Mouse (Mus musculus) intestine, postnatal 0 days (tissue): Measurements from ENCODE around the gene Anks6. TPM values are rescaled to one million over a fixed set of nuclear protein-coding genes. Genes with fewer than 3 reads are reported as not detected.
"Not testable (repeated sequence)": the region's sequence is repeated elsewhere in the genome, so short reads cannot be mapped to it uniquely, and the experiment has no call there.

Source experiments
- ATAC-seq: fragments of 200-750 bp; cut with Nextera tagmentation; 2 replicates; pipeline ENCODE4 v1.8.0; 2017; ENCODE audit warnings: mild to moderate bottlenecking, moderate TSS enrichment, moderate library complexity
- H3K27ac ChIP-seq: fragments of 300-500 bp; sonication (generic); 2 replicates; pipeline ENCODE4 v1.5.1; 2014; ENCODE audit warnings: mild to moderate bottlenecking, low read depth, low read length, moderate library complexity
- H3K27me3 ChIP-seq: fragments of 300-500 bp; sonication (generic); replicated peaks from 2 replicates; pipeline ENCODE4 v1.6.1; 2014; ENCODE audit warnings: low read length, mixed read lengths; ENCODE audit not compliant: control insufficient read depth, insufficient read depth
- H3K36me3 ChIP-seq: fragments of 300-500 bp; sonication (generic); 2 replicates; pipeline ENCODE4 v1.6.1; 2014; ENCODE audit warnings: mild to moderate bottlenecking, moderate library complexity; ENCODE audit not compliant: control insufficient read depth, insufficient read depth
- H3K4me1 ChIP-seq: fragments of 300-500 bp; sonication (generic); replicated peaks from 2 replicates; pipeline ENCODE4 v1.6.1; 2014; ENCODE audit warnings: antibody characterized with exemption, low read length, mixed read lengths; ENCODE audit not compliant: control insufficient read depth, insufficient read depth
- H3K4me2 ChIP-seq: fragments of 300-500 bp; sonication (generic); replicated peaks from 2 replicates; pipeline ENCODE4 v1.6.1; 2014; ENCODE audit warnings: low read depth, mild to moderate bottlenecking, moderate library complexity
- H3K4me3 ChIP-seq: fragments of 300-500 bp; sonication (generic); 2 replicates; pipeline ENCODE4 v1.5.1; 2014; ENCODE audit warnings: low read depth, low read length
- H3K9ac ChIP-seq: fragments of 300-500 bp; sonication (generic); 2 replicates; pipeline ENCODE4 v1.6.1; 2014; ENCODE audit warnings: mild to moderate bottlenecking, low read depth, low read length
- H3K9me3 ChIP-seq: fragments of 300-500 bp; sonication (generic); 2 replicates; pipeline ENCODE4 v1.6.1; 2016; ENCODE audit warnings: mixed run types; ENCODE audit not compliant: control insufficient read depth
- CTCF ChIP-seq: sonication (generic); IDR thresholded peaks from 2 replicates; pipeline ENCODE4 v1.5.1; 2016; ENCODE audit warnings: low read depth, mild to moderate bottlenecking, control low read depth, antibody characterized with exemption, moderate library complexity
- WGBS: fragments of 180-500 bp; shearing (Covaris S2); extraction: QIAGEN DNeasy Blood & Tissue Kit; methylation state at CpG from one replicate; pipeline ENCODE4 v1.1.7; 2014; 5-methylcytosine and 5-hydroxymethylcytosine counted together
- polyA plus RNA-seq: library from polyadenylated mRNA; unstranded; fragments of >200 nt; fragmentation: Nextera tagmentation; extraction: Ambion mirVana; gene quantifications from 2 replicates; pipeline ENCODE4 v1.2.1, GENCODE M21; 2015

Anks6 gene
- polyA plus RNA-seq, 1 experiment from 2014 or later: 1.3 TPM

GRCm38 (mm10) chr4:47060900-47061299 lies 3.7 kb upstream of the Anks6 start:
- H3K9me3 ChIP-seq: no peaks in the 10 kb centered on the region
- no peak overlapping the region for H3K4me2 ChIP-seq
- ATAC-seq: peak; percentile 54
- no peak overlapping the region for H3K4me3 ChIP-seq
- WGBS: 38% methylated on average over 1 of the region's 1 CpGs
- H3K9ac ChIP-seq: no peak overlapping the region
- no peaks in the 10 kb centered on the region for H3K4me1 ChIP-seq
- H3K36me3 ChIP-seq: no peaks in the 10 kb centered on the region
- H3K27me3 ChIP-seq: peaks cover 8% of the 10 kb centered on the region; the same call in 1 of the 2 replicates
- no peak for TF ChIP-seq CTCF
- no peak overlapping the region for H3K27ac ChIP-seq

GRCm38 (mm10) chr4:47057510-47058325 lies 491 bp upstream of the Anks6 start:
- peak; percentile 29; the same call in 1 of the 2 replicates for ATAC-seq
- TF ChIP-seq CTCF: no peak
- H3K4me3 ChIP-seq: peak overlapping the region; percentile 72
- peak overlapping the region; percentile 94 for H3K4me2 ChIP-seq
- no peaks in the 10 kb centered on the region for H3K9me3 ChIP-seq
- peaks cover 8% of the 10 kb centered on the region; the same call in 1 of the 2 replicates for H3K27me3 ChIP-seq
- no peaks in the 10 kb centered on the region for H3K36me3 ChIP-seq
- H3K9ac ChIP-seq: peak overlapping the region; percentile 70
- no peak overlapping the region; the same call in 1 of the 2 replicates for H3K27ac ChIP-seq
- no peaks in the 10 kb centered on the region for H3K4me1 ChIP-seq
- WGBS: 15% methylated on average over 25 of the region's 25 CpGs

- ATAC-seq: no peak
- TF ChIP-seq CTCF: no peak
- Histone ChIP-seq H3K9ac (no peak overlapping the region), H3K9me3 (no peaks in the 10 kb centered on the region), H3K4me1 (no peaks in the 10 kb centered on the region), H3K4me2 (no peak overlapping the region), H3K36me3 (no peaks in the 10 kb centered on the region), H3K27me3 (peaks cover 8% of the 10 kb centered on the region; the same call in 1 of the 2 replicates), H3K27ac (no peak overlapping the region), H3K4me3 (no peak overlapping the region)
- 97% methylated on average over 6 of the region's 6 CpGs for WGBS
Observed at GRCm38 (mm10) chr4:47055570-47056080, 1.6 kb downstream of the Anks6 start.

GRCm38 (mm10) chr4:47055170-47055569 lies 2.1 kb downstream of the Anks6 start:
- ATAC-seq: not testable (repeated sequence)

GRCm38 (mm10) chr4:47051905-47052304 lies 5.3 kb downstream of the Anks6 start:
- WGBS: 47% methylated on average over 9 of the region's 9 CpGs
- 0 out of 2 replicates have a peak, but pooled peaks cover 2% of the 10 kb centered on the region for H3K4me1 ChIP-seq
- no peaks in the 10 kb centered on the region for H3K36me3 ChIP-seq
- H3K4me3 ChIP-seq: no peak overlapping the region
- H3K27me3 ChIP-seq: peaks cover 6% of the 10 kb centered on the region; the same call in 1 of the 2 replicates
- peak; percentile 46 for ATAC-seq
- no peak overlapping the region for H3K9ac ChIP-seq
- no peak for TF ChIP-seq CTCF
- H3K4me2 ChIP-seq: no peak overlapping the region
- H3K9me3 ChIP-seq: no peaks in the 10 kb centered on the region
- H3K27ac ChIP-seq: no peak overlapping the region

More at GRCm38 (mm10) chr4:47055170-47055569, 2.1 kb downstream of the Anks6 start:
- not testable (repeated sequence) for H3K9ac ChIP-seq, H3K27me3 ChIP-seq, H3K4me1 ChIP-seq, H3K9me3 ChIP-seq, H3K4me3 ChIP-seq, H3K4me2 ChIP-seq, H3K36me3 ChIP-seq, H3K27ac ChIP-seq
- WGBS: 96% methylated on average over 9 of the region's 9 CpGs

- Histone ChIP-seq H3K27ac (no peak overlapping the region), H3K27me3 (no peaks in the 10 kb centered on the region), H3K9me3 (no peaks in the 10 kb centered on the region), H3K4me2 (no peak overlapping the region), H3K9ac (no peak overlapping the region), H3K36me3 (no peaks in the 10 kb centered on the region), H3K4me3 (no peak overlapping the region), H3K4me1 (0 out of 2 replicates have a peak, but pooled peaks cover 2% of the 10 kb centered on the region)
- peak; percentile 59 for ATAC-seq
- TF ChIP-seq CTCF: no peak
- 35% methylated on average over 8 of the region's 10 CpGs for WGBS
Observed at GRCm38 (mm10) chr4:47050642-47051381, 6.4 kb downstream of the Anks6 start.
